Comparison of ENCODE assay signal across 9 mouse cellular contexts in genomic region chr10:22714520-22714919, GRCm38 (mm10). TPM values are rescaled to one million over a fixed set of nuclear protein-coding genes. Genes with fewer than 3 reads are reported as not detected.
DNase-seq lines count a peak whose midpoint lies in the region; ATAC-seq lines count a peak whose summit lies in the region.
"Had no signal": no experiment of that assay in that cellular context is flagged by ENCODE, and none has a peak within 500 bp of the region (broad histone marks: within the 10 kb centered on the region; RNA-seq: fewer than 3 reads in every experiment).

No protein-coding gene starts in this region.

- no peak for ATAC-seq in liver, embryonic 12.5 days
- ATAC-seq in midbrain, embryonic 15.5 days (replicated peaks), result peak; percentile 57; the same call in 1 of the 2 replicates

- H3K4me2 ChIP-seq in liver, embryonic 12.5 days, result no peak overlapping the region
- H3K4me2 ChIP-seq in midbrain, embryonic 15.5 days, result no peak overlapping the region
- H3K4me2 ChIP-seq: liver, embryonic 15.5 days had no signal

- WGBS in liver, embryonic 12.5 days (ENCODE audit: insufficient replicate concordance), result 64% methylated on average over 4 of the region's 4 CpGs
- WGBS in midbrain, embryonic 15.5 days, result 73% methylated on average over 4 of the region's 4 CpGs

- peaks cover 14% of the 10 kb centered on the region for H3K36me3 ChIP-seq in liver, embryonic 12.5 days
- no peaks in the 10 kb centered on the region for H3K36me3 ChIP-seq in midbrain, embryonic 15.5 days (replicated peaks)

- intact Hi-C loops in heart, postnatal 14 days (cut with DNase I), result loop anchor here (2.0 to 5.0 kb wide), 4 partner anchors 62 to 137 kb away; partner anchors contain the start of gene Slc2a12

- no peaks in the 10 kb centered on the region for H3K27me3 ChIP-seq in liver, embryonic 12.5 days (replicated peaks)
- H3K27me3 ChIP-seq in midbrain, embryonic 15.5 days (replicated peaks), result no peaks in the 10 kb centered on the region
- H3K27me3 ChIP-seq: liver, embryonic 15.5 days had no signal

- H3K4me3 ChIP-seq in liver, embryonic 12.5 days, result no peak overlapping the region
- no peak overlapping the region for H3K4me3 ChIP-seq in midbrain, embryonic 15.5 days
- H3K4me3 ChIP-seq: liver, embryonic 15.5 days had no signal

- DNase-seq in liver, result peak; percentile 29
- peak; percentile 11 for DNase-seq in adrenal gland, adult 8-10 months
- peak; percentile 33 for DNase-seq in embryo, embryonic 9.5 days (ENCODE audit: extremely low spot score)
- peak; percentile 53 to 76 for DNase-seq in heart, postnatal 14 days
- peak; percentile 46 to 72 for DNase-seq in layer of hippocampus, postnatal 14 days (ENCODE audit: low spot score in 2 of 2)
- DNase-seq in testis, postnatal 10 days (ENCODE audit: low spot score), result peak; percentile 66

- H3K9me3 ChIP-seq in liver, embryonic 12.5 days (replicated peaks), result no peaks in the 10 kb centered on the region
- no peaks in the 10 kb centered on the region for H3K9me3 ChIP-seq in midbrain, embryonic 15.5 days
- H3K9me3 ChIP-seq: liver, embryonic 15.5 days had no signal

- no peaks in the 10 kb centered on the region for H3K4me1 ChIP-seq in liver, embryonic 12.5 days
- H3K4me1 ChIP-seq in midbrain, embryonic 15.5 days, result peaks cover 5% of the 10 kb centered on the region; the same call in 1 of the 2 replicates
- H3K4me1 ChIP-seq: liver, embryonic 15.5 days had no signal

- no peak overlapping the region for H3K27ac ChIP-seq in liver, embryonic 12.5 days
- H3K27ac ChIP-seq in midbrain, embryonic 15.5 days, result no peak overlapping the region
- H3K27ac ChIP-seq: liver, embryonic 15.5 days had no signal

- H3K9ac ChIP-seq in liver, embryonic 12.5 days, result no peak overlapping the region
- no peak overlapping the region for H3K9ac ChIP-seq in midbrain, embryonic 15.5 days
- H3K9ac ChIP-seq: liver, embryonic 15.5 days had no signal

RNA-seq across cellular contexts. Expression of gene Tbpl1, which starts 17.2 kb away (rescaled TPM):
- 34.4 and 34.7 TPM in 2 replicates for polyA plus RNA-seq in liver, embryonic 12.5 days (2016; fragmentation: Nextera tagmentation; extraction: Ambion mirVana)
- total RNA-seq in adrenal gland, adult 8-10 months (2022), result 10 to 100 TPM; 23.9 to 27.1 (median 26.5) TPM
- total RNA-seq in heart, postnatal 14 days (2021), result 10 to 100 TPM; 21.8 to 24.2 TPM
- 10 to 100 TPM; 57.3 to 61.6 TPM for total RNA-seq in layer of hippocampus, postnatal 14 days (2021)
- 86.4 and 91.0 TPM in 2 replicates for polyA plus RNA-seq in midbrain, embryonic 15.5 days (2015; fragmentation: Nextera tagmentation; extraction: Ambion mirVana)

Comparison
In these comparisons a context has a peak if more than half of its experiments do, and no peak if none do; other contexts are left out.
1. DNase-seq: peak in every context shown above with its lines; median percentile 66 in testis, postnatal 10 days; 64 in heart, postnatal 14 days; 59 in layer of hippocampus, postnatal 14 days; 33 in embryo, embryonic 9.5 days; 29 in liver; 11 in adrenal gland, adult 8-10 months.